Mouse (Mus musculus): ENCODE results near the gene Rps15a. TPM values are rescaled to one million over a fixed set of nuclear protein-coding genes. Genes with fewer than 3 reads are reported as not detected.

The Rps15a gene
- polyA plus RNA-seq (2015; fragmentation: Nextera tagmentation; extraction: Ambion mirVana): 746 and 766 TPM in 2 replicates

GRCm38 (mm10) chr7:118115877-118116568, at the start of gene Rps15a:
TSS of gene Rps15a (minus strand) at chr7:118116188.
- under 1% methylated on average over 40 of the region's 40 CpGs for WGBS
- peak within 1 kb of the TSS; percentile 74 for H3K4me2 ChIP-seq (replicated peaks)
- H3K36me3 ChIP-seq: peaks cover 30% of the 10 kb centered on the region
- ATAC-seq: peak; percentile 84
- H3K4me1 ChIP-seq (replicated peaks): peaks cover 33% of the 10 kb centered on the region
- H3K27me3 ChIP-seq (replicated peaks): no peaks in the 10 kb centered on the region
- H3K9ac ChIP-seq: peak within 1 kb of the TSS; percentile 97
- H3K27ac ChIP-seq: peak within 1 kb of the TSS; percentile 88
- H3K4me3 ChIP-seq (replicated peaks): peak within 1 kb of the TSS; percentile 90
- H3K9me3 ChIP-seq: no peaks in the 10 kb centered on the region

GRCm38 (mm10) chr7:118163006-118163405, 47.0 kb upstream of the Rps15a start:
- ATAC-seq: no peak
- Histone ChIP-seq H3K9ac (no peak overlapping the region), H3K27ac (no peak overlapping the region), H3K4me2 (replicated peaks) (no peak overlapping the region), H3K36me3 (peaks cover 19% of the 10 kb centered on the region), H3K4me1 (replicated peaks) (no peaks in the 10 kb centered on the region), H3K27me3 (replicated peaks) (no peaks in the 10 kb centered on the region), H3K4me3 (replicated peaks) (no peak overlapping the region), H3K9me3 (no peaks in the 10 kb centered on the region)
- 97% methylated on average over 8 of the region's 8 CpGs for WGBS

GRCm38 (mm10) chr7:118160121-118160520, 44.1 kb upstream of the Rps15a start:
- Histone ChIP-seq H3K9ac (no peak overlapping the region), H3K27me3 (replicated peaks) (no peaks in the 10 kb centered on the region), H3K4me3 (replicated peaks) (no peak overlapping the region), H3K4me2 (replicated peaks) (no peak overlapping the region), H3K9me3 (no peaks in the 10 kb centered on the region), H3K4me1 (replicated peaks) (no peaks in the 10 kb centered on the region), H3K36me3 (peaks cover 12% of the 10 kb centered on the region), H3K27ac (no peak overlapping the region)
- ATAC-seq: no peak
- 95% methylated on average over 3 of the region's 3 CpGs for WGBS

GRCm38 (mm10) chr7:118156461-118156860, 40.5 kb upstream of the Rps15a start:
- H3K9me3 ChIP-seq: no peaks in the 10 kb centered on the region
- H3K27ac ChIP-seq: no peak overlapping the region
- ATAC-seq: no peak
- no peak overlapping the region for H3K9ac ChIP-seq
- H3K4me2 ChIP-seq (replicated peaks): no peak overlapping the region
- no peak overlapping the region for H3K4me3 ChIP-seq (replicated peaks)
- H3K27me3 ChIP-seq (replicated peaks): no peaks in the 10 kb centered on the region
- WGBS: 91% methylated on average over 7 of the region's 7 CpGs
- peaks cover 31% of the 10 kb centered on the region for H3K36me3 ChIP-seq
- H3K4me1 ChIP-seq (replicated peaks): no peaks in the 10 kb centered on the region

- Histone ChIP-seq H3K9ac (no peak overlapping the region), H3K4me2 (replicated peaks) (no peak overlapping the region), H3K36me3 (peaks cover 37% of the 10 kb centered on the region), H3K27me3 (replicated peaks) (no peaks in the 10 kb centered on the region), H3K4me3 (replicated peaks) (no peak overlapping the region), H3K4me1 (replicated peaks) (no peaks in the 10 kb centered on the region), H3K27ac (no peak overlapping the region), H3K9me3 (no peaks in the 10 kb centered on the region)
- 89% methylated on average over 6 of the region's 6 CpGs for WGBS
- ATAC-seq: no peak
Measured at GRCm38 (mm10) chr7:118154150-118154549, 38.2 kb upstream of the Rps15a start.

GRCm38 (mm10) chr7:118143602-118144001, 27.6 kb upstream of the Rps15a start:
- WGBS: 91% methylated on average over 3 of the region's 3 CpGs
- Histone ChIP-seq H3K36me3 (peaks cover 25% of the 10 kb centered on the region), H3K4me2 (replicated peaks) (no peak overlapping the region)

GRCm38 (mm10) chr7:118143123-118143522, 27.1 kb upstream of the Rps15a start:
- Histone ChIP-seq H3K9ac (no peak overlapping the region), H3K4me3 (replicated peaks) (no peak overlapping the region), H3K27ac (no peak overlapping the region), H3K27me3 (replicated peaks) (no peaks in the 10 kb centered on the region), H3K4me1 (replicated peaks) (no peaks in the 10 kb centered on the region), H3K9me3 (no peaks in the 10 kb centered on the region), H3K4me2 (replicated peaks) (no peak overlapping the region), H3K36me3 (peaks cover 23% of the 10 kb centered on the region)
- WGBS: 89% methylated on average over 4 of the region's 4 CpGs
- ATAC-seq: no peak

More at GRCm38 (mm10) chr7:118143602-118144001, 27.6 kb upstream of the Rps15a start:
- Histone ChIP-seq H3K9me3 (no peaks in the 10 kb centered on the region), H3K4me3 (replicated peaks) (no peak overlapping the region), H3K27ac (no peak overlapping the region), H3K9ac (no peak overlapping the region), H3K4me1 (replicated peaks) (no peaks in the 10 kb centered on the region), H3K27me3 (replicated peaks) (no peaks in the 10 kb centered on the region)
- ATAC-seq: no peak

GRCm38 (mm10) chr7:118141271-118141670, 25.3 kb upstream of the Rps15a start:
- Histone ChIP-seq H3K36me3 (peaks cover 25% of the 10 kb centered on the region), H3K4me1 (replicated peaks) (no peaks in the 10 kb centered on the region), H3K9ac (no peak overlapping the region), H3K9me3 (no peaks in the 10 kb centered on the region), H3K27me3 (replicated peaks) (no peaks in the 10 kb centered on the region), H3K4me3 (replicated peaks) (no peak overlapping the region), H3K27ac (no peak overlapping the region), H3K4me2 (replicated peaks) (no peak overlapping the region)
- WGBS: 93% methylated on average over 7 of the region's 7 CpGs
- no peak for ATAC-seq

- Histone ChIP-seq H3K9me3 (no peaks in the 10 kb centered on the region), H3K27ac (no peak overlapping the region), H3K36me3 (peaks cover 18% of the 10 kb centered on the region), H3K4me2 (replicated peaks) (no peak overlapping the region), H3K9ac (no peak overlapping the region), H3K4me1 (replicated peaks) (0 out of 2 replicates have a peak, but pooled peaks cover 3% of the 10 kb centered on the region), H3K4me3 (replicated peaks) (no peak overlapping the region), H3K27me3 (replicated peaks) (no peaks in the 10 kb centered on the region)
- ATAC-seq: no peak
- 78% methylated on average over 11 of the region's 11 CpGs for WGBS
Measured at GRCm38 (mm10) chr7:118135128-118135527, 19.1 kb upstream of the Rps15a start.

- Histone ChIP-seq H3K4me3 (replicated peaks) (peak within 1 kb of the TSS; percentile 70), H3K4me2 (replicated peaks) (peak within 1 kb of the TSS; percentile 82), H3K27me3 (replicated peaks) (no peaks in the 10 kb centered on the region), H3K36me3 (no peaks in the 10 kb centered on the region), H3K9me3 (no peaks in the 10 kb centered on the region), H3K4me1 (replicated peaks) (peaks cover 19% of the 10 kb centered on the region), H3K9ac (peak within 1 kb of the TSS; percentile 74), H3K27ac (peak within 1 kb of the TSS; percentile 92)
- ATAC-seq: peak; percentile 98
- WGBS: under 1% methylated on average over 39 of the region's 39 CpGs
Measured at GRCm38 (mm10) chr7:118129430-118130041, 13.5 kb upstream of the Rps15a start, which contains the start of gene Arl6ip1. TSS of gene Arl6ip1 (minus strand) at chr7:118129662.

GRCm38 (mm10) chr7:118128925-118129429, 13.0 kb upstream of the Rps15a start:
- H3K9ac ChIP-seq: peak overlapping the region; percentile 74
- peak overlapping the region; percentile 70 for H3K4me3 ChIP-seq (replicated peaks)
- under 1% methylated on average over 21 of the region's 21 CpGs for WGBS
- no peaks in the 10 kb centered on the region for H3K36me3 ChIP-seq
- peak overlapping the region; percentile 82 for H3K4me2 ChIP-seq (replicated peaks)
- peak overlapping the region; percentile 92 for H3K27ac ChIP-seq
- peaks cover 19% of the 10 kb centered on the region for H3K4me1 ChIP-seq (replicated peaks)
- peak; percentile 77 for ATAC-seq
- no peaks in the 10 kb centered on the region for H3K9me3 ChIP-seq
- no peaks in the 10 kb centered on the region for H3K27me3 ChIP-seq (replicated peaks)

- Histone ChIP-seq H3K27ac (no peak overlapping the region), H3K9me3 (no peaks in the 10 kb centered on the region), H3K4me1 (replicated peaks) (peaks cover 19% of the 10 kb centered on the region), H3K36me3 (0 out of 2 replicates have a peak, but pooled peaks cover 10% of the 10 kb centered on the region), H3K27me3 (replicated peaks) (no peaks in the 10 kb centered on the region), H3K4me3 (replicated peaks) (no peak overlapping the region), H3K9ac (no peak overlapping the region), H3K4me2 (replicated peaks) (peak overlapping the region; percentile 82)
- no peak for ATAC-seq
- WGBS: 58% methylated on average over 11 of the region's 11 CpGs
Measured at GRCm38 (mm10) chr7:118126219-118126875, 10.4 kb upstream of the Rps15a start.
